Mouse (Mus musculus) liver, embryonic 14.5 days (tissue): ENCODE results near the gene Sez6l. TPM values are rescaled to one million over a fixed set of nuclear protein-coding genes. Genes with fewer than 3 reads are reported as not detected.

ENCODE experiments used
- ATAC-seq: fragments of 200-750 bp; cut with Nextera tagmentation; 2 replicates; pipeline ENCODE4 v1.8.0; 2017; ENCODE audit warnings: moderate number of reproducible peaks, mild to moderate bottlenecking, moderate library complexity; ENCODE audit not compliant: insufficient read depth
- DNase-seq, 3 experiments: peaks; one replicate each; pipeline ENCODE4 v3.0.0-alpha.2; 2012 to 2013; ENCODE audit warnings: low read depth in 3 of 3, low spot score in 3 of 3
- H3K27ac ChIP-seq: fragments of 300-500 bp; sonication (generic); 2 replicates; pipeline ENCODE4 v1.5.1; 2014; ENCODE audit warnings: moderate library complexity, mild to moderate bottlenecking, control low read depth, inconsistent platforms
- H3K27me3 ChIP-seq: fragments of 300-500 bp; sonication (generic); 2 replicates; pipeline ENCODE4 v1.6.1; 2014; ENCODE audit warnings: mild to moderate bottlenecking, low read length, moderate library complexity; ENCODE audit not compliant: control insufficient read depth, insufficient read depth
- H3K36me3 ChIP-seq: fragments of 300-500 bp; sonication (generic); replicated peaks from 2 replicates; pipeline ENCODE4 v1.6.1; 2014; ENCODE audit warnings: low read depth; ENCODE audit not compliant: control insufficient read depth, insufficient read depth
- H3K4me1 ChIP-seq, 2 experiments: fragments of 200-500 bp in 1 of 2; fragments of 300-500 bp in 1 of 2; sonication (generic) in 1 of 2; replicated peaks; 2 replicates each; pipeline ENCODE4 v1.6.1; 2012 to 2014; ENCODE audit warnings: antibody characterized with exemption in 1 of 2, inconsistent platforms in 1 of 2, low read length in 1 of 2; ENCODE audit not compliant: control insufficient read depth in 2 of 2, insufficient read depth in 2 of 2
- H3K4me2 ChIP-seq: fragments of 300-500 bp; sonication (generic); 2 replicates; pipeline ENCODE4 v1.6.1; 2014; ENCODE audit warnings: low read depth, mild to moderate bottlenecking, control low read depth, moderate library complexity
- H3K4me3 ChIP-seq, 2 experiments: fragments of 200-500 bp in 1 of 2; fragments of 300-500 bp in 1 of 2; sonication (generic) in 1 of 2; 2 replicates each; pipeline ENCODE4 v1.5.1; 2012 to 2014; ENCODE audit warnings: low read depth in 2 of 2, low read length in 2 of 2, mild to moderate bottlenecking in 2 of 2, control low read depth in 1 of 2, inconsistent platforms in 1 of 2, moderate library complexity in 1 of 2; ENCODE audit not compliant: insufficient read depth in 1 of 2
- H3K9ac ChIP-seq: fragments of 300-500 bp; sonication (generic); replicated peaks from 2 replicates; pipeline ENCODE4 v1.6.1; 2014; ENCODE audit warnings: mild to moderate bottlenecking, control low read depth, moderate library complexity
- H3K9me3 ChIP-seq: fragments of 300-500 bp; sonication (generic); 2 replicates; pipeline ENCODE4 v1.6.1; 2016; ENCODE audit warnings: low read length, mixed read lengths; ENCODE audit not compliant: control insufficient read depth
- CTCF ChIP-seq: IDR thresholded peaks from 2 replicates; pipeline ENCODE4 v1.5.1; 2016; ENCODE audit warnings: antibody characterized with exemption, low read depth, control low read depth
- EP300 ChIP-seq: IDR thresholded peaks from 2 replicates; pipeline ENCODE4 v1.6.1; 2016; ENCODE audit warnings: antibody characterized with exemption, low read depth
- WGBS: fragments of 180-500 bp; shearing (Covaris S2); extraction: QIAGEN DNeasy Blood & Tissue Kit; methylation state at CpG from one replicate; pipeline ENCODE4 v1.1.7; 2014; ENCODE audit not compliant: insufficient replicate concordance; 5-methylcytosine and 5-hydroxymethylcytosine counted together
- polyA plus RNA-seq, 2 experiments: library from polyadenylated mRNA; depleted of rRNA in 1 of 2; stranded (reverse) in 1 of 2; unstranded in 1 of 2; fragments of >200 nt; fragmentation: Nextera tagmentation in 1 of 2; extraction: Ambion mirVana in 1 of 2; gene quantifications; 2 replicates each; pipeline versions ENCODE4 v1.2.1 to v1.2.3; 2012 to 2014

The Sez6l gene
- polyA plus RNA-seq, 2 experiments = 0.03 TPM; not detected in 1

DNA sequence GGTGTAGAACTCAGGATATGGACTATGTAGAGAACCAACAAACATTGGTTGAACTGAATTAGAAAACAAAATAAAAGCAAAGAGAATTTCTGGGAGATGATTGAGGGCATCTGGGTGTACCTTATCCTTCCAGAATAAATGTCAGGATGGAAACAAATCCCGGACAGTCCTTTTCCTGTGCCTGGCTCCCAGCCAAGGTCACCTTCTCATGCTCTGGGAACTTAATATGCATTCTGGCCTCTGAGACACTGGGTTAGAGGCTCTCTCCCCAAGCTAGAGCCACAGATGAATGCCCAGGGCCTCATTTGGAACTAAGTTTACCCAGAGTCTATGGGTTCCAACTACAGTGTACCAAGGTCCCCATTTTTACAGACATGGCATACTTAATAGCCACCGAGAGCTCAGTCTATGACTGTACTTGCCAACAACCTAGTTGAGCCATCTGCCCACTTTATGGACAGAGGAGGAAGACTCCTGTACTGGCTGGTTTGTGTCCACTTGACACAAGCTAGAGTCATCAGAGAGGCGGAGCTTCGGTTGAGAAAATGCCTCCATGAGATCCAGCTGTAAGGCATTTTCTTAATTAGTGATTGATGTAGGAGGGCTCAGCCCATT, 7.3 kb upstream of the Sez6l start:
- DNase-seq (no peak), ATAC-seq (no peak)
- no peaks in the 10 kb centered on the region for H3K9me3 ChIP-seq
- no peaks in the 10 kb centered on the region for H3K4me1 ChIP-seq
- H3K4me3 ChIP-seq = no peak overlapping the region
- WGBS = 62% methylated on average over 4 of the region's 4 CpGs
- TF ChIP-seq EP300 = no peak
- no peak for TF ChIP-seq CTCF
- no peak overlapping the region for H3K27ac ChIP-seq
- H3K9ac ChIP-seq = no peak overlapping the region
- no peaks in the 10 kb centered on the region for H3K36me3 ChIP-seq
- no peaks in the 10 kb centered on the region for H3K27me3 ChIP-seq
- H3K4me2 ChIP-seq = no peak overlapping the region

DNA sequence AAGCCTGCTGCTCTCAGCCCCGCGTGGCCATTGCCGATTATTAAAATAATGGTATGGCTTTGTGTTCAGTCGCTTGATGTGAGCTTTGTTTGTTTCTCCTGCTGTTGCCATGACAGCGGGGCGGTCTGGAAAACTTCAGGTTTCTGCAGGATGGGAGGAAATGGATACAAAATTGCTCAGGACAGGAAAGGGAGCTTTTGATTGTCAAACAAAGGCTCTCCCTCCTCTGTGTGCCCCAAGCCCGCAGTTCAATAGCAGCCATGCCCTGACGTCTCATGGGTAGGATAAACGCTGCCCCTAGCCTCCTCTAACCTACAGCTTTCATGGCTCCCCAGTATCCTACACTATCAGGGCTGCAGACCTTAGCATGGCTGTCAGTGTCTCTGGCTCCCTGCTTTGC, 6.3 kb upstream of the Sez6l start:
- 21% methylated on average over 9 of the region's 9 CpGs for WGBS
- no peaks in the 10 kb centered on the region for H3K36me3 ChIP-seq
- no peaks in the 10 kb centered on the region for H3K4me1 ChIP-seq
- TF ChIP-seq CTCF (no peak), EP300 (no peak)
- no peak overlapping the region for H3K27ac ChIP-seq
- no peak overlapping the region for H3K9ac ChIP-seq
- H3K27me3 ChIP-seq = no peaks in the 10 kb centered on the region
- DNase-seq = no peak
- no peak overlapping the region for H3K4me3 ChIP-seq
- no peak overlapping the region for H3K4me2 ChIP-seq
- ATAC-seq = no peak
- no peaks in the 10 kb centered on the region for H3K9me3 ChIP-seq

DNA sequence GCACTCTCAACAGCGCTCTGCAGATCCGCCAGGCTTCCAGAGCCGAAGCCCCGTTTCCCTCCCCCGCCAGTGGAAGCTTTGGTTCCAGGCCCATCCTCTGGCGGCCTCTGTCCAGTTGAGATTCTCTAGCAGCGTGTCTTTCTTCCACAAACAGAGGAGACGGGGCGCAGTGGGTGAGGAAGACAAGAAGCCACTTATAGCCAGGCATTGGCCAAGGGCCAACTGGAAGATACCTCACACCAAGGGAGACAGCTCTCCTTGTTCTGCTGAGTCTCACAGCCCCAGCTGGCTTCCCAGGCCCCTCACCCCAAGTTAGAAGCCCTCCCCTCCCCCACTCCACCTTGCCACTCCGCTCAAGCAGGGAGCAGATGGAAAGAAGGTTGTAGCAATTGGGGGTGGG, 765 bp upstream of the Sez6l start:
- no peak overlapping the region for H3K4me3 ChIP-seq
- no peak overlapping the region for H3K9ac ChIP-seq
- no peak overlapping the region for H3K4me2 ChIP-seq
- no peak for DNase-seq
- H3K27me3 ChIP-seq = peaks cover 23% of the 10 kb centered on the region
- no peaks in the 10 kb centered on the region for H3K9me3 ChIP-seq
- WGBS = 6% methylated on average over 10 of the region's 10 CpGs
- TF ChIP-seq CTCF = no peak
- H3K4me1 ChIP-seq = no peaks in the 10 kb centered on the region
- no peak overlapping the region for H3K27ac ChIP-seq
- no peak for ATAC-seq
- H3K36me3 ChIP-seq = no peaks in the 10 kb centered on the region

DNA sequence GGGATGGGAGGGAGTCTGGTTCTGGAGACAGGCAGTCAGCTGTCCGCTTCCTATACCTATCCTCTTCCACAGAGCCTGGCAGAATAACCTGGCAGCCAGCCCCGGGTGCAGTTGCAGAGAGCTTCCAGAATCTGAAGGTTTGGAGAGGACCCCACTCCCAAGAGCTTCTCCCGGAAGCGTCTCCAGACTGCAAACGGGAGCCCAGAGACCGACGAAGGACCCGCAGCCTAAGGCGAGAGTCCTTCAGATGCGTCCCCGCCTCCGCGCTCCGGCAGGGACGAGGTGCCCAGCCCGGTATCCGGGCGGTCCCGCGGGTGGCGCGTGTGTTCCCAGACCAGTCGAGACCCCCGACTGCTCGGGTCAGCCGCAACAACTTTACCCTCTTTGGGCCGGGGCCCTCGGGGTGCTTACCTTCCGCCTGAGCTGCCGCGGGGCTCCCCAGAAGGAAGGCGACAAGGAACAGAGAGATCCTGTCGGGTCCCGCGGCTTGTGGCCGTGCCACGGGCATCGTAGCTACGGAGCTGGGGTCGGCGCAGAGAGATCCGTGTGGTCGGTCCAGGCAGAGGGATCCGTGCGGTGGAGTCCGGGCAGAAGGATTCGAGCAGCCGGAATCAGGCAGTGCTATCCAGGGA, 508 bp downstream of the Sez6l start:
- Histone ChIP-seq H3K4me1 (no peaks in the 10 kb centered on the region), H3K36me3 (no peaks in the 10 kb centered on the region), H3K4me2 (no peak overlapping the region), H3K27me3 (peaks cover 23% of the 10 kb centered on the region), H3K4me3 (no peak overlapping the region), H3K9me3 (no peaks in the 10 kb centered on the region), H3K9ac (no peak overlapping the region), H3K27ac (no peak overlapping the region)
- WGBS = 3% methylated on average over 48 of the region's 48 CpGs
- DNase-seq = no peak
- TF ChIP-seq CTCF (no peak), EP300 (no peak)
- ATAC-seq = no peak

DNA sequence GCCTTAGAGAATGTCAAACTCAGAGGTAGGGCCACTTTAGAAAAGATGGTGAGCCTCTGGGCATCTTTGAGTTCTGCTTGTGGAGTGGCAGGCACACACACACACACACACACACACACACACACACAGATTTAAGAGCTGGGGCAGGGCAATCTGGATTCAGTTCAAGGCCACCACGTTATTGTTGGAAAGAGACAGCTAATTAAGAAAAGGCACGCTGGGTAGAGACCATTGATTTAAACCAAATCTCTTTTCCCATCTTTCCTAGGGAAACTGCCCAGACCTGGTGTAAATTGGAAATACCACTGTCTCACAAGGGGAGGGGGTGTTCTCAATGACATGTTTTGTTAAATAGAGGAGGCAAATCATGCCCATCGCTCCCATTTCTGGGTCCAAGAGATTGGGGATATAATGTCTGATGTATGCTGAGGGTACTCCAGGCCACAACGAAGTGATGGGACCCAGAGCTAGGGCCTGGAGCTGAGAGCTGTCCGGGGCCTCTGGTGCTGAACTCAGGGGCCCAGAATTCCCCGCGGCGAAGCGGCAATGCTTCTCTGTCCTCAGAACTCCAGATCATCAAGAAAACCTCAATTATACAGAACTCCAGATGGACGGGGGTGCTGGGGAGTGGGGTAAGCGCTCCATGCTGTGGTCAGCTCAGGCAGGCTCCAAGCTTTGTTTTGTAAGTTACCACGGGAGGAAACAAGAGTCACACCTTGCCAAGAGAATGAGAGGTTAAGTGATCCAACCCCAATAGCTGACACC, 1.7 kb downstream of the Sez6l start:
- no peak overlapping the region for H3K4me2 ChIP-seq
- no peaks in the 10 kb centered on the region for H3K9me3 ChIP-seq
- DNase-seq (no peak), ATAC-seq (no peak)
- 8% methylated on average over 12 of the region's 12 CpGs for WGBS
- peaks cover 23% of the 10 kb centered on the region for H3K27me3 ChIP-seq
- no peak overlapping the region for H3K4me3 ChIP-seq
- no peak overlapping the region for H3K9ac ChIP-seq
- no peaks in the 10 kb centered on the region for H3K36me3 ChIP-seq
- no peak overlapping the region for H3K27ac ChIP-seq
- H3K4me1 ChIP-seq = no peaks in the 10 kb centered on the region
- no peak for TF ChIP-seq EP300
- TF ChIP-seq CTCF = no peak
